Mouse (Mus musculus): ENCODE results near the gene Crebbp. TPM values are rescaled to one million over a fixed set of nuclear protein-coding genes. Genes with fewer than 3 reads are reported as not detected.

Gene Crebbp
- polyA plus RNA-seq, 1 experiment from 2014 or later = 32.4 TPM

GRCm38 (mm10) chr16:4074836-4075235, 139.0 kb downstream of the Crebbp start:
- Histone ChIP-seq H3K9me3 (no peaks in the 10 kb centered on the region), H3K4me1 (peaks cover 15% of the 10 kb centered on the region), H3K4me3 (no peak overlapping the region), H3K27ac (replicated peaks) (no peak overlapping the region), H3K36me3 (replicated peaks) (peaks cover 6% of the 10 kb centered on the region; the same call in 1 of the 2 replicates), H3K27me3 (replicated peaks; ENCODE audit: low read depth, poor library complexity, severe bottlenecking) (no peaks in the 10 kb centered on the region)
- no peak for DNase-seq (ENCODE audit: low spot score)
- 85% methylated on average over 3 of the region's 3 CpGs for WGBS

GRCm38 (mm10) chr16:4074297-4074696, 139.5 kb downstream of the Crebbp start:
- Histone ChIP-seq H3K9me3 (no peaks in the 10 kb centered on the region), H3K4me3 (no peak overlapping the region), H3K4me1 (peaks cover 15% of the 10 kb centered on the region), H3K27me3 (replicated peaks; ENCODE audit: low read depth, poor library complexity, severe bottlenecking) (no peaks in the 10 kb centered on the region), H3K27ac (replicated peaks) (no peak overlapping the region), H3K36me3 (replicated peaks) (peaks cover 6% of the 10 kb centered on the region; the same call in 1 of the 2 replicates)
- WGBS = 67% methylated on average over 6 of the region's 6 CpGs
- DNase-seq (ENCODE audit: low spot score) = peak; percentile 17

- Histone ChIP-seq H3K4me1 (no peaks in the 10 kb centered on the region), H3K27ac (replicated peaks) (no peak overlapping the region), H3K4me3 (no peak overlapping the region), H3K9me3 (no peaks in the 10 kb centered on the region), H3K27me3 (replicated peaks; ENCODE audit: low read depth, poor library complexity, severe bottlenecking) (no peaks in the 10 kb centered on the region), H3K36me3 (replicated peaks) (peaks cover 62% of the 10 kb centered on the region)
- 61% methylated on average over 8 of the region's 8 CpGs for WGBS
- DNase-seq (ENCODE audit: low spot score) = peak; percentile 52
Observed at GRCm38 (mm10) chr16:4068588-4068987, 145.2 kb downstream of the Crebbp start.

GRCm38 (mm10) chr16:4064945-4065344, 148.9 kb downstream of the Crebbp start:
- no peak overlapping the region for H3K27ac ChIP-seq (replicated peaks)
- no peaks in the 10 kb centered on the region for H3K4me1 ChIP-seq
- H3K27me3 ChIP-seq (replicated peaks; ENCODE audit: low read depth, poor library complexity, severe bottlenecking) = no peaks in the 10 kb centered on the region
- no peak for DNase-seq (ENCODE audit: low spot score)
- H3K4me3 ChIP-seq = no peak overlapping the region
- H3K36me3 ChIP-seq (replicated peaks) = peaks cover 91% of the 10 kb centered on the region
- WGBS = 95% methylated on average over 4 of the region's 4 CpGs
- H3K9me3 ChIP-seq = no peaks in the 10 kb centered on the region

- H3K4me1 ChIP-seq = peaks cover 5% of the 10 kb centered on the region; the same call in 1 of the 2 replicates
- no peaks in the 10 kb centered on the region for H3K9me3 ChIP-seq
- no peak for DNase-seq (ENCODE audit: low spot score)
- peaks cover 94% of the 10 kb centered on the region for H3K36me3 ChIP-seq (replicated peaks)
- no peak overlapping the region for H3K4me3 ChIP-seq
- 87% methylated on average over 3 of the region's 3 CpGs for WGBS
- H3K27ac ChIP-seq (replicated peaks) = no peak overlapping the region
- no peaks in the 10 kb centered on the region for H3K27me3 ChIP-seq (replicated peaks; ENCODE audit: low read depth, poor library complexity, severe bottlenecking)
Observed at GRCm38 (mm10) chr16:4053811-4054210, 160.0 kb downstream of the Crebbp start.

GRCm38 (mm10) chr16:4052601-4053000, 161.2 kb downstream of the Crebbp start:
- Histone ChIP-seq H3K4me1 (peaks cover 5% of the 10 kb centered on the region; the same call in 1 of the 2 replicates), H3K4me3 (no peak overlapping the region), H3K27me3 (replicated peaks; ENCODE audit: low read depth, poor library complexity, severe bottlenecking) (no peaks in the 10 kb centered on the region), H3K9me3 (no peaks in the 10 kb centered on the region), H3K27ac (replicated peaks) (no peak overlapping the region), H3K36me3 (replicated peaks) (peaks cover 94% of the 10 kb centered on the region)
- 92% methylated on average over 4 of the region's 4 CpGs for WGBS
- DNase-seq (ENCODE audit: low spot score) = no peak

- H3K9me3 ChIP-seq = no peaks in the 10 kb centered on the region
- no peak overlapping the region for H3K4me3 ChIP-seq
- H3K36me3 ChIP-seq (replicated peaks) = peaks cover 99% of the 10 kb centered on the region
- no peak overlapping the region for H3K27ac ChIP-seq (replicated peaks)
- WGBS = 87% methylated on average over 4 of the region's 4 CpGs
- H3K27me3 ChIP-seq (replicated peaks; ENCODE audit: low read depth, poor library complexity, severe bottlenecking) = no peaks in the 10 kb centered on the region
- no peaks in the 10 kb centered on the region for H3K4me1 ChIP-seq
- no peak for DNase-seq (ENCODE audit: low spot score)
Observed at GRCm38 (mm10) chr16:4045524-4045923, 168.3 kb downstream of the Crebbp start.

GRCm38 (mm10) chr16:4044093-4044492, 169.7 kb downstream of the Crebbp start:
- Histone ChIP-seq H3K4me3 (no peak overlapping the region), H3K27me3 (replicated peaks; ENCODE audit: low read depth, poor library complexity, severe bottlenecking) (no peaks in the 10 kb centered on the region), H3K9me3 (no peaks in the 10 kb centered on the region), H3K4me1 (no peaks in the 10 kb centered on the region), H3K36me3 (replicated peaks) (peaks cover 99% of the 10 kb centered on the region), H3K27ac (replicated peaks) (no peak overlapping the region)
- WGBS = 87% methylated on average over 2 of the region's 2 CpGs
- DNase-seq (ENCODE audit: low spot score) = no peak

- no peaks in the 10 kb centered on the region for H3K27me3 ChIP-seq (replicated peaks; ENCODE audit: low read depth, poor library complexity, severe bottlenecking)
- H3K4me3 ChIP-seq = no peak overlapping the region
- WGBS = 93% methylated on average over 4 of the region's 4 CpGs
- H3K4me1 ChIP-seq = no peaks in the 10 kb centered on the region
- peaks cover 99% of the 10 kb centered on the region for H3K36me3 ChIP-seq (replicated peaks)
- no peak for DNase-seq (ENCODE audit: low spot score)
- H3K27ac ChIP-seq (replicated peaks) = no peak overlapping the region
- H3K9me3 ChIP-seq = no peaks in the 10 kb centered on the region
Observed at GRCm38 (mm10) chr16:4041646-4042045, 172.2 kb downstream of the Crebbp start.

GRCm38 (mm10) chr16:4040206-4040605, 173.6 kb downstream of the Crebbp start:
- Histone ChIP-seq H3K27ac (replicated peaks) (no peak overlapping the region), H3K4me3 (no peak overlapping the region), H3K4me1 (no peaks in the 10 kb centered on the region), H3K9me3 (no peaks in the 10 kb centered on the region), H3K27me3 (replicated peaks; ENCODE audit: low read depth, poor library complexity, severe bottlenecking) (no peaks in the 10 kb centered on the region), H3K36me3 (replicated peaks) (peaks cover 89% of the 10 kb centered on the region)
- 90% methylated on average over 5 of the region's 5 CpGs for WGBS
- no peak for DNase-seq (ENCODE audit: low spot score)

GRCm38 (mm10) chr16:4037690-4038089, 176.1 kb downstream of the Crebbp start:
- DNase-seq (ENCODE audit: low spot score) = no peak
- H3K36me3 ChIP-seq (replicated peaks) = peaks cover 65% of the 10 kb centered on the region
- 94% methylated on average over 7 of the region's 7 CpGs for WGBS

GRCm38 (mm10) chr16:4036807-4037206, 177.0 kb downstream of the Crebbp start, which contains the start of gene Dnase1:
Gene Dnase1 (plus strand): TSS chr16:4036942.
- Histone ChIP-seq H3K9me3 (no peaks in the 10 kb centered on the region), H3K27ac (replicated peaks) (no peak within 1 kb of the TSS), H3K4me3 (no peak within 1 kb of the TSS), H3K27me3 (replicated peaks; ENCODE audit: low read depth, poor library complexity, severe bottlenecking) (no peaks in the 10 kb centered on the region), H3K4me1 (no peaks in the 10 kb centered on the region; the same call in 1 of the 2 replicates), H3K36me3 (replicated peaks) (peaks cover 56% of the 10 kb centered on the region)
- WGBS = 91% methylated on average over 5 of the region's 5 CpGs
- DNase-seq (ENCODE audit: low spot score) = no peak

More at GRCm38 (mm10) chr16:4037690-4038089, 176.1 kb downstream of the Crebbp start:
- H3K4me3 ChIP-seq = no peak overlapping the region
- H3K27me3 ChIP-seq (replicated peaks; ENCODE audit: low read depth, poor library complexity, severe bottlenecking) = no peaks in the 10 kb centered on the region
- H3K4me1 ChIP-seq = no peaks in the 10 kb centered on the region
- H3K9me3 ChIP-seq = no peaks in the 10 kb centered on the region
- no peak overlapping the region for H3K27ac ChIP-seq (replicated peaks)

GRCm38 (mm10) chr16:4035575-4035974, 178.2 kb downstream of the Crebbp start:
- DNase-seq (ENCODE audit: low spot score) = no peak
- 88% methylated on average over 2 of the region's 2 CpGs for WGBS
- Histone ChIP-seq H3K27ac (replicated peaks) (no peak overlapping the region), H3K4me1 (peaks cover 4% of the 10 kb centered on the region), H3K27me3 (replicated peaks; ENCODE audit: low read depth, poor library complexity, severe bottlenecking) (no peaks in the 10 kb centered on the region), H3K4me3 (no peak overlapping the region), H3K36me3 (replicated peaks) (peaks cover 44% of the 10 kb centered on the region), H3K9me3 (no peaks in the 10 kb centered on the region)

Measured in embryonic facial prominence, embryonic 10.5 days (tissue).